Mouse (Mus musculus) kidney, adult 11 months (tissue): ENCODE data around the gene Phf1.

Experiments used
- DNase-seq: peaks from one replicate; pipeline ENCODE4 v3.0.0; 2022

The Phf1 gene

GRCm38 (mm10) chr17:26983382-26983781, 50.5 kb downstream of the Phf1 start:
- no peak for DNase-seq

DNA sequence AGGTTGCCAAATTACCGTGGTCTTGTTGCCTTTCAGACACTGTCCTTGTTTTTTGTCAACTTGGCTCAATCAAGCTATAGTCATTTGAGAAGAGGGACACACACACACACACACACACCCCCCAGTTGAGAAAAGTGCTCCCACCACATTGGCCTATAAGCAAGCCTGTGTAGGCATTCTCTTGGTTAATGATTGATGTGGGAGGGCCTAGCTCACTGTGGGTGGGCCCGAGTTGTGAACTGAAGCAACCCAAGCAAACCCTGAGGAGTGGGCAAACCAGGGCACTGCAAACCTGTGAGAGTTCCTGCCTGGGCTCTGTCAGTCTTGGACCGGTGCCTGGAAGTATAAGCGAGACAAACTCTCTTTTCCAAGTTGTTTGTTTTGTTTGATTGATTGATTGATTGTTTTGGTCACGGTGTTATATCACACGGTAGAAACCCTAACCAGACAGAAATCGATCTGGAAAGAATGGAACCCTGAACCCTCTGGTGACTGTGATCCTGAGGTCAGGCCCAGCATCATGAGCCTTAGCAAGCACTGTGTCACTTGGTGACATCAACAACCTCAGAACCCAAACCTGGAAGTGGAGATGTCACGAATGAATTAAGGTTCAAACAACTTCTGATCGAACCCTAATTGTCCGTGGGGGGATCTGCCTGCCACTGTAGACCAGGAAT, 52.8 kb downstream of the Phf1 start:
- no peak for DNase-seq
